Mouse (Mus musculus) brain, adult 2 months (tissue): ENCODE data around the gene Slc39a11.
"Not testable (repeated sequence)": the region's sequence is repeated elsewhere in the genome, so short reads cannot be mapped to it uniquely, and the experiment has no call there.

Experiments used
- DNase-seq: peaks from one replicate; pipeline ENCODE4 v3.0.0; 2011; ENCODE audit warnings: low read depth, low spot score

Slc39a11 gene

GRCm38 (mm10) chr11:113600526-113601245, 49.2 kb downstream of the Slc39a11 start:
- peak; percentile 50 for DNase-seq

GRCm38 (mm10) chr11:113597632-113598031, 52.2 kb downstream of the Slc39a11 start:
- DNase-seq = no peak

GRCm38 (mm10) chr11:113595144-113595543, 54.7 kb downstream of the Slc39a11 start:
- no peak for DNase-seq

GRCm38 (mm10) chr11:113588936-113589335, 60.9 kb downstream of the Slc39a11 start:
- DNase-seq = no peak

- DNase-seq = no peak
These were observed 63.5 kb downstream of the Slc39a11 start for GRCm38 (mm10) chr11:113586423-113586822.

GRCm38 (mm10) chr11:113583879-113584661, 65.8 kb downstream of the Slc39a11 start:
- DNase-seq = peak; percentile 29

- DNase-seq = no peak
These were observed 72.7 kb downstream of the Slc39a11 start for GRCm38 (mm10) chr11:113577221-113577620.

- DNase-seq = no peak
These were observed 77.2 kb downstream of the Slc39a11 start for GRCm38 (mm10) chr11:113572641-113573040.

GRCm38 (mm10) chr11:113571616-113572015, 78.3 kb downstream of the Slc39a11 start:
- no peak for DNase-seq

- no peak for DNase-seq
These were observed 80.9 kb downstream of the Slc39a11 start for GRCm38 (mm10) chr11:113568999-113569398.

GRCm38 (mm10) chr11:113567926-113568325, 82.0 kb downstream of the Slc39a11 start:
- DNase-seq = not testable (repeated sequence)

- peak; percentile 89 for DNase-seq
These were observed 84.6 kb downstream of the Slc39a11 start for GRCm38 (mm10) chr11:113565006-113565995.

- no peak for DNase-seq
These were observed 87.6 kb downstream of the Slc39a11 start for GRCm38 (mm10) chr11:113562326-113562725.

GRCm38 (mm10) chr11:113560150-113560549, 89.7 kb downstream of the Slc39a11 start:
- peak; percentile 75 for DNase-seq

GRCm38 (mm10) chr11:113558505-113558904, 91.4 kb downstream of the Slc39a11 start:
- DNase-seq = no peak

- no peak for DNase-seq
These were observed 93.7 kb downstream of the Slc39a11 start for GRCm38 (mm10) chr11:113556142-113556541.

GRCm38 (mm10) chr11:113554701-113555360, 95.0 kb downstream of the Slc39a11 start:
- DNase-seq = no peak

- DNase-seq = peak; percentile 57
These were observed 95.7 kb downstream of the Slc39a11 start for GRCm38 (mm10) chr11:113554194-113554593.

GRCm38 (mm10) chr11:113553605-113554004, 96.3 kb downstream of the Slc39a11 start:
- peak; percentile 61 for DNase-seq

GRCm38 (mm10) chr11:113552539-113552938, 97.3 kb downstream of the Slc39a11 start:
- DNase-seq = peak; percentile 49
